Mouse (Mus musculus) G1E-ER4 (cell line): ENCODE results near the gene Phb2. TPM values are rescaled to one million over a fixed set of nuclear protein-coding genes. Genes with fewer than 3 reads are reported as not detected.
A peak's percentile ranks its signal among the peaks of the same experiment; 100 is the strongest.

ENCODE experiments used
- GATA1 ChIP-seq: IDR thresholded peaks from one replicate; pipeline ENCODE4 v1.8.0; 2012; ENCODE audit warnings: low read length, inconsistent platforms
- polyA plus RNA-seq: library from polyadenylated mRNA; stranded (reverse); fragments of >175 nt; gene quantifications from 2 replicates; pipeline ENCODE4 v1.2.3, GENCODE M21; 2012

The Phb2 gene
- polyA plus RNA-seq, result 491 and 631 TPM in 2 replicates

DNA sequence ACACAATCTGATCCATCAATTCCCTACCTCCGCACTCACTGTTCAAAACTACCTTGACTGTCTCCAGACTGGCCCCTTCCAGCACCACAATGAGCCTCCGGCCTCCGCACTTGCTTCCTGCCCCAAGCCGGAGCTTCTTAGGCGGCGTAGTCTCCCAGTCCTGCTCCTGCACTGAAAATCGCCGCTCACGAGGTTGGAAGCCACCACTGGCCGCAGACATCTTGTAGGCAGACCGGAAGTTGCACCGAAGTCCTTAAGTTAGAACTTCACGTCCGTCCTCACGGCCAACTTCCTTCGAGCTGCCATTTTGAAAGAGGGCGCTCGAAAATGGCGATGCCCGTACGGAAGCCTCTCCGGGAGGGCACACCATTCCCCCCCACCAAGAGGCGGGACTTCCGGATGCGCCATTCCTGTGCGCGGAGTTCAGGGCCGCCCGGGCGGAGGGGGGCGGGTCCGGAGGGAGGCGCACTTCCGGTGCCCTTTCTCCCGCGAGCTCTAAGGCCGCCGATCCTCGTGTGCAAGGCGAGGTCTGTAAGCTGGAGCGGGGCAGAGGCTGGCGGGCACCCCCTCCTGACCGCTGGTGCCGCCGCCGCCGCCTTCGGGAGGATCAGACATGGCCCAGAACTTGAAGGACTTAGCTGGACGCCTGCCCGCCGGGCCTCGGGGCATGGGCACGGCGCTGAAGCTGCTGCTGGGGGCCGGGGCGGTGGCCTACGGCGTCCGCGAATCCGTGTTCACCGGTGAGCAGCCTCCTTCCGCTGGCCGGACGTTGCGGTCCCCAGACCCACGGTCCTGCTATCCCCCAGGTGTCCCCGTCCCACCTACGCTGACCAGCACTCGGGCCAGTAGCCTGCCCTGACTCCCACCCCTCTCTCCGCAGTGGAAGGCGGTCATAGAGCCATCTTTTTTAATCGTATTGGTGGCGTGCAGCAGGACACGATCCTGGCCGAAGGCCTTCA is at the start of gene Phb2, which contains the start of gene Emg1:
TSS of gene Phb2 (plus strand) at position 513 of the 959 bp plus-strand sequence.
TSS of gene Emg1 (minus strand) at position 355 of the 959 bp plus-strand sequence.
- TF ChIP-seq GATA1, result no peak

DNA sequence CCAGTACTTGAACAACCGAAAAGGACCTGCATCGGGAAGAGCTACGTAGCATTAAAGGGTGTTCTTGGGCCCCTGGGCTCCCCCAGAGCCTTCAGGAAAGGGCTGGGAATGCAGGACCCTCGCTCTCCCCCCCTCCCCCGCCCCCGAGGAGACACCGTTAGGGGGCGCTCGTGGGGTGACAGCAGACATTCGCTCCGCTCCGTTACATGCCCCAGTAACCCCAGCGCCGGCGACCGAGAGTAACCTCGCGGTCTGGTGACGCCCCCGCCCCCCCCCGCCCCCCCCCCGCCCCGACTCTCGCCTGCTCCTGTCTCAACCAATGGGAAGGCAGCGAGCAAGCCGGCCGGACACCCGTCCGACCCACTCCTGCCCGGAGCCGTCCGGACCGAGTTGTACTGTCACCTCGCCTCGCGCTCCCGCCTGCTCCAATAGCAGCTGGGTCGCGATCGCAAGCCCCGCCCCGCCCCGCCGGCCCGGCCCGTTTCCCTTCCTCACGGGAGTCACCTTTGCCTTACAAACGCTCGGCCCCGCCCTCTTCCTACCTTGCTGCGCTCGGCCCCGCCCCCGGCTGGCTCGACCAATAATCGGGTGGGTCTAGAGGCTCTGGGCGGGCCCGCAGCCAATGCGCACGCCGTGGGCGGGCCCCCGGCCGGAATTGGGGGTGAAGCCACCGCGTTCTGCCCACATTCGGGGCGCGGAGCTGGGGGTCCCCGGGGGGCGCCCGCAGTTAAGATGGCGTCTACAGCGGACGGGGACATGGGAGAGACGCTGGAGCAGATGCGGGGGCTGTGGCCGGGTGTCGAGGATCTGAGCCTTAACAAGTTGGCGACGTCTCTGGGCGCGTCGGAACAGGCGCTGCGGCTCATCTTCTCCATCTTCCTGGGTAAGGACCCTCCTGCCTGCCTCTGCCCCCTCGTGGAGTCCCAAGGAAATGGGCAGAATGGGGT is 49.4 kb upstream of the Phb2 start, which contains the start of gene Lpcat3:
TSS of gene Lpcat3 (plus strand) at position 551 of the 947 bp plus-strand sequence.
- no peak for TF ChIP-seq GATA1

DNA sequence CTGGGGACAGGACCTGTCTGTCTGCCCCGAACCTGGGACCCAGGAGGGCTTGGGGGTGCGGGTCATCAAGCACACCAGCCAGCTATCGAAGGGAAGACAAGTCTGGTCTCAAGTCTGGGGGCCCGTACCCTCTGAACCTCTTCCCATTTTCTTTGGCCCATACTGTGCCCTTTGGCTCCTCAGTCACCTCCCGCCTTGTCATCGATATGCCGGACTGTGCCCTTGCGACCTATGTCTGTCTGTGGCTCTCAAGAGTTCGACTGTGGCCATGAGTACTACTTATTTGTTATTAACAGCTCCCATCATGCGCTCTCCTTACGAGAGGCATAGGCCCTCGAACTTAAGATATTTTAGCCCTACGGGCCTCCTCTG is 48.7 kb upstream of the Phb2 start:
- no peak for TF ChIP-seq GATA1

DNA sequence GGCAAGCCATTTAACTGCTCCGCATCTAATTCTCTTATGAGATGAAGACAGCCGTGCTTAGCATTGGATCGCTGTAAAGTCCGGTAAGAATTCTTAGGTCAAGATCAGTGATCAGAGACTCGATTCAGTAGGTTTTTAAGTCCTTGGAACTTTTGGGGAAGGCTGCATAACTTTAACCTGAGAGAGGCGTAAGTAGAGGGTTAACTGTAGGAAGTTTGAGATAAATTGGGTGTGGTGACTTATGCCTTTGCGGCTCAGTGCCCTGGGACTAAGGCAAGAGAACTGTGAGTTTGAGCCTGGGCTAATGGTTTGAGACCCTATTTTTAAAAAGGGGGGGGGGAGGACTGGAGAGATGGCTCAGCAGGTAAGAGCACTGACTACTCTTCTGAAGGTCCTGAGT is 47.9 kb upstream of the Phb2 start:
- no peak for TF ChIP-seq GATA1

DNA sequence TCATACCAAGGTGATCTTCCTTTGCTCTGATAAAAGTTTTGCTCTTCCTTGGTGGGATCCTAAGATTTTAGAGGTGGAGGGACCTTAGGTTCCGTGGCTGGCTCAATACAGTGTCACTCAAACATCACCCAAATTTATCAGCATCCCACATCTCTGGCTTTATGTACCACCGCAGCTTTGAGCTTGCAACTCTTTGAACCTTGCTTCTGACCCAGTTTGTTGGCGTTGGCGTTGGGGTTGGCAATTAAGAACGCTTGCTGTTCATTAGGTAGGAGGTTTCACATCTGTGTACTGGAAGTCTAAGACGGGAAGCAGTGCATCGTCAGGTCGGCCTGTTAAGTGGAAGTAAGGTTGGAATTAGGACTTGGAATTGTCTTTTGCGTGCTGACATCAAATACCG is 47.1 kb upstream of the Phb2 start:
- no peak for TF ChIP-seq GATA1

DNA sequence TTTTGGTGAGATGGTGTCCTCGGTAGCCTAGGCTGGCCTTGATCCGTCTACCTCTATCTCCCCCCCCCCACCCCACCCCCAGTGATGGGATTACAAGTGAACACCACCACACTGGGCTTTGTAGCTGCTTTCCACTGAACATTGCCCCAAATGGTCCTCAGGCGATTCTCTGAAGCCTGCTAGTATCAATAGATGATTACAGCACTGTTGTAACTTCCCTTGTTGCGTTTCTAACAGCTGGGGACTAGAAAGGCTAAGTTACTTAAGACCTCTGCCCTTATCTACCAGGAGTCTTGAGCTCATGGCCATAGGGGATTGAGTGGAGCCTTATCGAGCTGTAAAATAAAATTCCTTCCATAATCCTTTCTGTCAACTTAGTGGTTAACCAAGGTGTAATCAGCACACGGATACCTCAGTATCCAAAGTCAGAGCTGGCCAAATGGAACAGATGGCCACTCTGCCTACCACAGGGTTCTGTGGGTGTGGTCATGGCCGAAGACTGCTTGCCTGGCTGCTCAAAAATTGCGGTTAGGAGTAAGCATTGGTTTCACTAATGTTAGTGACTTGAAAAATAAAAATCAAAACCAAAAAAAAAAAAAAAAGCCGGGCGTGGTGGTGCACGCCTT is 42.8 kb upstream of the Phb2 start:
- peak; percentile 8 for TF ChIP-seq GATA1

DNA sequence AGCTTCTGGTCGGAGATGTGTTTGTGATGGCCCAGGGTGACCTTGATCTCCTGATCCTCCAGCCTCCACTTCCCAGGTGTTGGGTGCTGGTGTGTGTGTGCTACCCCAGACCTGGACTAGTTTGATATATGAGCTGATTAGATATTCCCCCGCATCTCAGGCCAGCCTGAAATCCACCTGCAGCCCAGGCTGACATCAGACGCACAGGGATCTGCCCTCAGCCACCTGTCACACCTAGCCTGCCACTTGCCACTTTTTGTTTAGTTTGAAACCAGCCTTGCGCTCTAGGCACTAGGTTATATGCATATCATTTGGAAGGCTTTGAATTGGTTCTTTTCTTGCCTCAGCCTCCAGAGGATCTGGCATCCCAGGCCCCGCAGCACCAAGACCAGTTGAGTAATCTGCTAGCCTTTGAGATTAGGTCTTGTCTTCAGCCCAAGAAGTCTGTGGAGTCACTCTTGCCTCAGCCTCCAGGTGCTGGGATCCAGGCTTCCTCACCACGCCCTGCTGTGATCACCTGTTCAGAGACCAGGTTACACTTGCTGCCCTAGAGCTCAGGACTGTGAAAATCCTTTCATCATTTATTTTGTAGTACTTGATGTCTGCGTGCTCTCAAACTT is 41.7 kb upstream of the Phb2 start:
- no peak for TF ChIP-seq GATA1

DNA sequence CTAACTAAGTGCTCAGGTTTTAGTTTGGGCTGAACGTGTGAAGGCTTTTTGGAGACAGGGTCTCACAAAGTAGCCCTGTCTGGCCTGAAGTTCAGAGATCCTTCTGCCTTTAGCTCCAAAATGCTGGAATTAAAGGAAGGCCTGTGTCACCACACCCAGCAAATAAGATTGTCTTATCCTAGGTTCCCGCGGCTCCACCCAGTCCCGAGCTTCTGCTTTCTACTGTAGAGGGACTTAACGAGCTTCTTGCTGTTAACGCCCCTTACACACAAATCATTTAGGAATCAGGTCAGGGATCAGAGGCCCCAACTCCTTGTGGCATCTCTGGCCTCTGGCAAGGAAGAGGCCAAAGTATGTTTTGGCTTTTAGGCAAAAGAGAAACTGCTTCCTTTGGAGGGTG is 40.0 kb upstream of the Phb2 start:
- TF ChIP-seq GATA1, result no peak

DNA sequence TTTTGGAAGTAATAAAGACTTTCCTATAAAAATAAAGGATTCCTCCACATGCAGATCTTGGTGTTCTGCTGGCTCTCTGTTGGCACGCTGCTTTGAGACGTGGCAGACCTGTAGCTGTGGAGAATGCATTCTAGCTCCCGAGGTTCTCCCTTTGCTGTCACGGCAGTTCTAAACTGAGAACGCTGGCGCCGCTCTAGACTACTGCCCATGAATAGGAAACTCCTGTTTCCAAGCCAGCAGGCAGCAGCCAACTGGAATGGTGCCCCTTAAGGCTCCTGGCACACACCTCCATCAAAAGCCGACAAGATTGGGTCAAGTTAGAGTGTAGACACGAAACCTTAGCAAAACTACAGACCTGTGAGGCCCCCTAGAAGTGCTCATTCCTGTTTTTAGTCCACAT is 38.5 kb upstream of the Phb2 start:
- TF ChIP-seq GATA1, result no peak

DNA sequence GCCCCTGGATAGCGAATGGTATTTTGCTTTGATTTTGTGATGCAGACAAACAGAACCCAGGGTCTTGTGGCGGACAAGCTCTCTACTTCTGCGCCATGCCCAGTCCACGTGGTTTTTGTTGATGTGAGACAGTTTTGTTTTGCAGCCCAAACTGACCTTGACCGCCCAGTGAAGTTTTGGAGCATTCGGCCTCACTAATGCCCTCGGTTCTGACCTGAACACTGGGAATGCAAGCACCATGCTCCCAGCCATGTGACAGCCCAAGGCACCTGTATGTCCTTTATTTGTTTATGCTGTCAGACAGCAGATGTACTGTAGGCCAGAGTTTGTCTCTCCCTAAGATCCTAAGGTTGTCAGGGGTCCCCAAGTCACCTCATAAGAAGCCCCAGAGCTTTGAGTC is 37.5 kb upstream of the Phb2 start:
- TF ChIP-seq GATA1, result no peak

DNA sequence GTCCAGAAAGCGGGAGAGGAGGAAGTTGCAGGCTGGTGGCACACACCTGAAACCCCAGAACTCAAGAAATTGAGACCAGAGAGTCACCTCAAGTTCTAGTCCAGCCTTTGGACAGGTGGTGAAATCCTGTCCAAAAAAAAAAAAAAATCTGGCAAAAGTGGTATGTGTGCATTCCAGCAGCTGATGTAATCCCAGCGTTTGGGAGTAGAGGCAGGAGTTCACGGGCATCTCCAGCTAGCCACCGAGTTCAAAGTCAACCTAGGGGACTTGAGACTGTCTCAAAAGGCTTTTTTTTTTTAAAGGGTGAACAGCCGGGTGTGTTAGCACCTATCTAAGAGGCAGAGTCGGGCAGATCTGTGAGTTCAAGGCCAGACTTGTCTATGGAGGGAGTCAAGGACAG is 36.0 kb upstream of the Phb2 start:
- no peak for TF ChIP-seq GATA1

DNA sequence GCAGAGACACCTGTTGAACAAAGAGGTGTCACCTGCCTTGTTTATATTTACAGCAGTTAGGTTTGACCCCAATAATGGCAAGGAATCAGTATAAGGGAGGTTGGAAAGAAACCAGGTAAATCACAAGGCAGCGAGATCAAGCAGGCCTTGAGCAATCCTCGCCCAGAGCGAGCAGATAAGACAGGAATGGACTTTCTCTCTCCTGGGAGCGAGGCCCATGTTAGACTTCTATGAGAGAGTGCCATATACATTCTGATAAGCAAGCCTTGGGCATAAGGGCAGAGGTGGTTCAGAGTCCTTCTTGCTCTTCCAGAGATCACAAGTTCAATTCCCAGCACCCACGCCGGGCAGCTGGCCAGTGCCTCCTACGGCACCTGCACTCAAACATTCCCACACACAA is 33.4 kb upstream of the Phb2 start:
- no peak for TF ChIP-seq GATA1

DNA sequence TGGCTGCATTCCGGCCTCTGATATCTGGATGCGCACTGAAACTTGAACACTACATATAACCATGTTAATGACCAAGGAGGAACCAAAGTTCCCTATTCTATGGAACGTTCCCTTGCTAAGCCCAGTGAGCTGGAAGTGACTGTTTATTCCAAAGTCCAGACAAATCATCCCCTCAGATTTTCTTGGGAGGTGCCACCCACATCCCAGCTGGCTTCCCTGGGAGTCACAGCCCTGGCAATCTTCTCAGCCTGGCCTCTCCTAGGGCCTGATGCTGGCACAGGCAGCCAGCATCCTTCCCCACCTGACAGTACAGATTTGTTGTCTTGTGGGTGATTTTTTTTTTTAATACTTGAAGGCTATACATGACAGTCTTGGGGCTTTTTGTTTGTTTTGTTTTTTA is 32.6 kb upstream of the Phb2 start:
- no peak for TF ChIP-seq GATA1

DNA sequence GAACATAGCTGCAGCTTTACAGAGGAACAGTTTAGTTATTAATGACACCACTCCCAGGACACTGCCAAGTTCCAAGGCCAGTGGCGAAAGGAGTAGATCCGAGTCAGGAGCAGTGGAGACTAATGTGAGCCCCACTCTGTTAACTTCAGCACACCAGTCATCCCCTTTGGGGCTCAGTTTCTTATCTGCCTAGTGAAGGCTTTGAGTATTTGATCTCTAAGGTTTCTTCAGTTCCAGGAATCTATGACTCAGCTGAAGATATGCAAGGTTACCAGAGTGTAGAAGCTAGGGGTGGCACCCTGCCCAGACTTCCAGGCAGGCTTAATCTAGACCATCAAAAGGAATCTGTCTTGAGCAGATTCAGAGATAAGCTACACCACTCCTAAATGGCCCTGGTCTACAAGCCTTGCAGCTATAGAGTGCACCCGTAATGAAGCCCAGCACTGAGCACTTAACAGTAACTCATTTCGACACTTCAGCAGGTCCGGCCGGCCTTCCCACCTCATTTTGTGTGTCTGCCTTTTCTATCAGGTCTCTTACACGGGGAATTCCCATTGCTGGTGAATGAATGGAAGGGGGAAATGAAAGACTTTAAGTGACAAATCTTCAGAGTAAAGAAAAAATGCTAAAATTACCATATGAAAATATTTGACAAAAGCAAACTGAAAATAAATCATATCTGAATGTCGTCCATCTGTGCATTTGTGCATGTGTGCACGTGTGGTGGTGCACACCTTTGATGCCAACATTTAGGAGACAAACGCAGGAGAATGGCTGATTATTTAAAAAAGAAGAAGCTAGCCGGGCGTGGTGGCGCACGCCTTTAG is 28.3 kb upstream of the Phb2 start:
- peak; percentile 77 for TF ChIP-seq GATA1
